Mouse (Mus musculus) C2C12 (cell line): Measurements from ENCODE around the gene Sprn. TPM values are rescaled to one million over a fixed set of nuclear protein-coding genes. Genes with fewer than 3 reads are reported as not detected.
"Not testable (repeated sequence)": the region's sequence is repeated elsewhere in the genome, so short reads cannot be mapped to it uniquely, and the experiment has no call there.

Source experiments
- H3K27me3 ChIP-seq: one replicate; pipeline ENCODE4 v1.6.1; 2011; ENCODE audit not compliant: control insufficient read depth, insufficient read depth, insufficient read length
- H3K36me3 ChIP-seq: one replicate; pipeline ENCODE4 v1.6.1; 2011; ENCODE audit not compliant: control insufficient read depth, insufficient read depth
- H3K4me3 ChIP-seq: one replicate; pipeline ENCODE4 v1.5.1; 2011; ENCODE audit warnings: mild to moderate bottlenecking, control low read depth; ENCODE audit not compliant: poor library complexity, insufficient read depth, severe bottlenecking
- H3K79me2 ChIP-seq: one replicate; pipeline ENCODE4 v1.6.1; 2011; ENCODE audit not compliant: control insufficient read depth, insufficient read depth
- H3K79me3 ChIP-seq: one replicate; pipeline ENCODE4 v1.6.1; 2011; ENCODE audit warnings: low read depth, control low read depth
- H3ac ChIP-seq: one replicate; pipeline ENCODE3; 2011; ENCODE audit warnings: low read depth; ENCODE audit not compliant: control insufficient read depth, insufficient read length
- CEBPB ChIP-seq: IDR thresholded peaks from one replicate; pipeline ENCODE4 v1.6.1; 2011; ENCODE audit warnings: low read depth, mild to moderate bottlenecking, control low read depth, moderate library complexity
- CTCF ChIP-seq: IDR thresholded peaks from one replicate; pipeline ENCODE4 v1.5.1; 2011; ENCODE audit not compliant: control insufficient read depth, insufficient read depth, insufficient read length
- FOSL1 ChIP-seq: IDR thresholded peaks from one replicate; pipeline ENCODE4 v1.8.0; 2011; ENCODE audit warnings: mild to moderate bottlenecking, low read length; ENCODE audit not compliant: poor library complexity, insufficient read depth, severe bottlenecking
- MAX ChIP-seq: IDR thresholded peaks from one replicate; pipeline ENCODE4 v1.6.1; 2011; ENCODE audit warnings: mild to moderate bottlenecking, control low read depth
- MYOD1 ChIP-seq: IDR thresholded peaks from one replicate; pipeline ENCODE4 v1.6.1; 2011; ENCODE audit warnings: low read depth; ENCODE audit not compliant: control insufficient read depth, insufficient read length
- MYOG ChIP-seq: IDR thresholded peaks from one replicate; pipeline ENCODE4 v1.6.1; 2011; ENCODE audit not compliant: control insufficient read depth, insufficient read length; ENCODE audit errors: extremely low read depth
- USF1 ChIP-seq: IDR thresholded peaks from one replicate; pipeline ENCODE4 v1.6.1; 2011; ENCODE audit warnings: low read depth, mild to moderate bottlenecking, control low read depth, moderate library complexity
- polyA plus RNA-seq: library from polyadenylated mRNA; unstranded; fragments of >200 nt; fragmentation: generic; extraction: Trizol; gene quantifications from one replicate; pipeline ENCODE4 v1.2.1, GENCODE M21; 2012; ENCODE audit warnings: missing spikeins

Sprn gene
- polyA plus RNA-seq, 1 experiment, result not detected

GRCm38 (mm10) chr7:140138021-140138310, 16.7 kb downstream of the Sprn start:
- TF ChIP-seq USF1 (no peak), MYOD1 (no peak), CTCF (no peak), MYOG (no peak), MAX (no peak), CEBPB (no peak), FOSL1 (no peak)
- peak overlapping the region; percentile 52 for H3K4me3 ChIP-seq
- H3K27me3 ChIP-seq, result no peaks in the 10 kb centered on the region
- H3K36me3 ChIP-seq, result no peaks in the 10 kb centered on the region
- no peaks in the 10 kb centered on the region for H3K79me3 ChIP-seq
- H3K79me2 ChIP-seq, result no peaks in the 10 kb centered on the region
- peak overlapping the region; percentile 95 for H3ac ChIP-seq

GRCm38 (mm10) chr7:140137135-140138020, 17.3 kb downstream of the Sprn start, which contains the start of gene Mtg1:
Gene Mtg1, plus strand, starts transcription at chr7:140137564.
- no peaks in the 10 kb centered on the region for H3K79me2 ChIP-seq
- no peaks in the 10 kb centered on the region for H3K36me3 ChIP-seq
- no peaks in the 10 kb centered on the region for H3K79me3 ChIP-seq
- peak within 1 kb of the TSS; percentile 52 for H3K4me3 ChIP-seq
- H3ac ChIP-seq, result peak within 1 kb of the TSS; percentile 95
- TF ChIP-seq USF1, result peak; percentile 12
- TF ChIP-seq CEBPB, result no peak
- TF ChIP-seq MAX, result peak; percentile 92
- no peaks in the 10 kb centered on the region for H3K27me3 ChIP-seq

GRCm38 (mm10) chr7:140135106-140135770, 19.4 kb downstream of the Sprn start:
- H3K4me3 ChIP-seq, result no peak overlapping the region
- H3K27me3 ChIP-seq, result no peaks in the 10 kb centered on the region
- TF ChIP-seq MYOG, result no peak
- TF ChIP-seq MYOD1, result no peak
- no peak for TF ChIP-seq CEBPB
- no peaks in the 10 kb centered on the region for H3K36me3 ChIP-seq
- H3K79me3 ChIP-seq, result no peaks in the 10 kb centered on the region
- no peaks in the 10 kb centered on the region for H3K79me2 ChIP-seq
- H3ac ChIP-seq, result no peak overlapping the region

- H3ac ChIP-seq, H3K4me3 ChIP-seq, H3K27me3 ChIP-seq, H3K79me3 ChIP-seq, H3K79me2 ChIP-seq, H3K36me3 ChIP-seq: not testable (repeated sequence)
Measured at GRCm38 (mm10) chr7:140134033-140134432, 20.6 kb downstream of the Sprn start.

- H3K27me3 ChIP-seq, H3K79me2 ChIP-seq, H3K4me3 ChIP-seq, H3K36me3 ChIP-seq, H3K79me3 ChIP-seq, H3ac ChIP-seq: not testable (repeated sequence)
Measured at GRCm38 (mm10) chr7:140132184-140132583, 22.5 kb downstream of the Sprn start.

- Histone ChIP-seq H3ac (no peak overlapping the region), H3K79me2 (no peaks in the 10 kb centered on the region), H3K4me3 (no peak overlapping the region), H3K79me3 (no peaks in the 10 kb centered on the region), H3K27me3 (no peaks in the 10 kb centered on the region), H3K36me3 (no peaks in the 10 kb centered on the region)
- no peak for TF ChIP-seq CEBPB
- TF ChIP-seq MAX, result no peak
- TF ChIP-seq MYOD1, result no peak
- TF ChIP-seq FOSL1, result no peak
- no peak for TF ChIP-seq USF1
- TF ChIP-seq MYOG, result no peak
- no peak for TF ChIP-seq CTCF
Measured at GRCm38 (mm10) chr7:140127911-140128310, 26.8 kb downstream of the Sprn start.
